In genomic region chr2:45239501-45240292, GRCm38 (mm10) we compare ENCODE assay signal across 12 mouse cellular contexts.
DNase-seq lines count a peak whose midpoint lies in the region; ATAC-seq and TF ChIP-seq lines count a peak whose summit lies in the region.
"Had no signal": no experiment of that assay in that cellular context is flagged by ENCODE, and none has a peak within 500 bp of the region (broad histone marks: within the 10 kb centered on the region; RNA-seq: fewer than 3 reads in every experiment).

No protein-coding gene starts in this region.

- TF ChIP-seq CTCF in kidney, postnatal 0 days (IDR thresholded peaks at IDR 0.05; ENCODE audit: low read depth), result no peak
- no peak for TF ChIP-seq CTCF in bone marrow macrophage, adult 2 months (IDR thresholded peaks at IDR 0.05; ENCODE audit: low read depth, low read length)
- no peak for TF ChIP-seq CTCF in heart, postnatal 0 days (IDR thresholded peaks at IDR 0.05; ENCODE audit: low read depth)

- no peaks in the 10 kb centered on the region for H3K9me3 ChIP-seq in kidney, postnatal 0 days (replicated peaks; ENCODE audit: low read length)
- no peaks in the 10 kb centered on the region for H3K9me3 ChIP-seq in kidney, embryonic 16.5 days (ENCODE audit: low read length)
- H3K9me3 ChIP-seq in heart, postnatal 0 days (replicated peaks; ENCODE audit: control insufficient read depth, low read length), result no peaks in the 10 kb centered on the region
- H3K9me3 ChIP-seq: limb, embryonic 13.5 days had no signal

- H3K36me3 ChIP-seq in kidney, postnatal 0 days (ENCODE audit: insufficient read depth, low read length), result no peaks in the 10 kb centered on the region
- H3K36me3 ChIP-seq in kidney, embryonic 16.5 days (ENCODE audit: insufficient read depth, low read length), result no peaks in the 10 kb centered on the region
- no peaks in the 10 kb centered on the region for H3K36me3 ChIP-seq in heart, postnatal 0 days (replicated peaks; ENCODE audit: control insufficient read depth, insufficient read depth, low read length)
- no peaks in the 10 kb centered on the region for H3K36me3 ChIP-seq in macrophage (ENCODE audit: inconsistent target)
- H3K36me3 ChIP-seq: limb, embryonic 13.5 days had no signal

- no peaks in the 10 kb centered on the region for H3K27me3 ChIP-seq in kidney, postnatal 0 days (ENCODE audit: insufficient read depth, low read length)
- H3K27me3 ChIP-seq in kidney, embryonic 16.5 days (ENCODE audit: insufficient read depth, low read length), result no peaks in the 10 kb centered on the region
- H3K27me3 ChIP-seq in heart, postnatal 0 days (ENCODE audit: control insufficient read depth, insufficient read depth, low read length), result no peaks in the 10 kb centered on the region

- H3K4me3 ChIP-seq in kidney, postnatal 0 days (replicated peaks; ENCODE audit: low read depth, low read length), result no peak overlapping the region
- no peak overlapping the region for H3K4me3 ChIP-seq in kidney, embryonic 16.5 days (ENCODE audit: low read length)
- no peak overlapping the region for H3K4me3 ChIP-seq in bone marrow macrophage, adult 2 months (ENCODE audit: insufficient read depth, low read length)
- H3K4me3 ChIP-seq in heart, postnatal 0 days (ENCODE audit: low read depth, low read length), result no peak overlapping the region
- H3K4me3 ChIP-seq in macrophage (ENCODE audit: inconsistent target), result no peak overlapping the region
- H3K4me3 ChIP-seq: limb, embryonic 13.5 days had no signal

- WGBS in kidney, postnatal 0 days, result 60% methylated on average over 16 of the region's 16 CpGs
- 62% methylated on average over 16 of the region's 16 CpGs for WGBS in kidney, embryonic 16.5 days
- 19% methylated on average over 16 of the region's 16 CpGs for WGBS in heart, postnatal 0 days
- WGBS in macrophage (ENCODE audit: missing documents), result 44% methylated on average over 16 of the region's 16 CpGs

- no peak overlapping the region for H3K4me2 ChIP-seq in kidney, postnatal 0 days (ENCODE audit: low read length)
- no peak overlapping the region for H3K4me2 ChIP-seq in kidney, embryonic 16.5 days (replicated peaks; ENCODE audit: low read depth, low read length)
- H3K4me2 ChIP-seq in heart, postnatal 0 days (ENCODE audit: low read depth, low read length), result peak overlapping the region; percentile 42
- H3K4me2 ChIP-seq: limb, embryonic 13.5 days had no signal

- no peak for TF ChIP-seq EP300 in heart, postnatal 0 days (IDR thresholded peaks at IDR 0.05; ENCODE audit: low read depth)

- peak; percentile 15 for DNase-seq in kidney, postnatal 0 days (ENCODE audit: low spot score)
- DNase-seq in heart, postnatal 0 days (ENCODE audit: low spot score), result peak; percentile 11
- no peak for DNase-seq in kidney, adult 11 months
- DNase-seq in layer of hippocampus, adult 11-12 months (ENCODE audit: low spot score), result no peak
- DNase-seq in cerebellum, postnatal 14 days, result no peak
- DNase-seq: adrenal gland, adult 2 months; cerebellum, adult 2 months; kidney, postnatal 10 days had no signal

- H3K9ac ChIP-seq in kidney, postnatal 0 days (ENCODE audit: low read depth, low read length), result no peak overlapping the region
- H3K9ac ChIP-seq in kidney, embryonic 16.5 days (replicated peaks; ENCODE audit: low read length), result no peak overlapping the region
- 0 out of 2 replicates have a peak overlapping the region, but pooled peaks have one; percentile 9 for H3K9ac ChIP-seq in heart, postnatal 0 days (replicated peaks; ENCODE audit: low read depth, low read length)
- H3K9ac ChIP-seq: limb, embryonic 13.5 days had no signal

- no peak for TF ChIP-seq POLR2A in bone marrow macrophage, adult 2 months (IDR thresholded peaks at IDR 0.05; ENCODE audit: borderline replicate concordance, low read depth, low read length)

- no peak overlapping the region for H3K27ac ChIP-seq in kidney, postnatal 0 days
- no peak overlapping the region for H3K27ac ChIP-seq in kidney, embryonic 16.5 days (ENCODE audit: low read length)
- H3K27ac ChIP-seq in bone marrow macrophage, adult 2 months (ENCODE audit: insufficient read depth, low read depth, low read length), result peak overlapping the region; percentile 91
- H3K27ac ChIP-seq in heart, postnatal 0 days (ENCODE audit: low read depth), result peak overlapping the region; percentile 71
- peak overlapping the region; percentile 61 for H3K27ac ChIP-seq in macrophage
- H3K27ac ChIP-seq: limb, embryonic 13.5 days had no signal

- H3K4me1 ChIP-seq in kidney, postnatal 0 days (replicated peaks; ENCODE audit: insufficient read depth, low read length), result no peaks in the 10 kb centered on the region
- 0 out of 2 replicates have a peak, but pooled peaks cover 4% of the 10 kb centered on the region for H3K4me1 ChIP-seq in kidney, embryonic 16.5 days (ENCODE audit: insufficient read depth, low read length)
- H3K4me1 ChIP-seq in bone marrow macrophage, adult 2 months (ENCODE audit: control insufficient read depth, insufficient read depth, low read length), result peaks cover 29% of the 10 kb centered on the region
- H3K4me1 ChIP-seq in heart, postnatal 0 days (ENCODE audit: control insufficient read depth, insufficient read depth), result peaks cover 19% of the 10 kb centered on the region; the same call in 1 of the 2 replicates

- peaks cover 3% of the 10 kb centered on the region; the same call in 1 of the 2 replicates for H3K79me2 ChIP-seq in macrophage (ENCODE audit: inconsistent target)

- no peak for ATAC-seq in kidney, postnatal 0 days (replicated peaks; ENCODE audit: low FRiP score, low read depth)
- ATAC-seq in kidney, embryonic 16.5 days (ENCODE audit: low FRiP score, low TSS enrichment), result no peak
- peak; percentile 33 for ATAC-seq in heart, postnatal 0 days (ENCODE audit: insufficient read depth, low read depth)

Comparison
In these comparisons a context has a peak if more than half of its experiments do, and no peak if none do; other contexts are left out.
1. DNase-seq: peak in kidney, postnatal 0 days (single experiment) and heart, postnatal 0 days (single experiment); none in kidney, adult 11 months (single experiment), layer of hippocampus, adult 11-12 months (single experiment) and cerebellum, postnatal 14 days (0 of 2).
2. H3K27ac ChIP-seq: peak in bone marrow macrophage, adult 2 months (single experiment), heart, postnatal 0 days (single experiment) and macrophage (single experiment); none in kidney, postnatal 0 days (single experiment) and kidney, embryonic 16.5 days (single experiment).